Mouse (Mus musculus) ES-E14 (cell line): Measurements from ENCODE around the gene Il17c. TPM values are rescaled to one million over a fixed set of nuclear protein-coding genes. Genes with fewer than 3 reads are reported as not detected.
A peak's percentile ranks its signal among the peaks of the same experiment; 100 is the strongest.

ENCODE experiments used
- DNase-seq: peaks from one replicate; pipeline ENCODE4 v3.0.0-alpha.2; 2013; ENCODE audit warnings: low read depth, low spot score
- H3K27ac ChIP-seq: 2 replicates; pipeline ENCODE4 v1.5.1; 2012; ENCODE audit warnings: low read depth, mild to moderate bottlenecking, low read length, moderate library complexity, mixed read lengths; ENCODE audit not compliant: poor library complexity, insufficient read depth, severe bottlenecking
- H3K36me3 ChIP-seq: 2 replicates; pipeline ENCODE4 v1.6.1; 2012; ENCODE audit warnings: mild to moderate bottlenecking, low read length, moderate library complexity, mixed read lengths; ENCODE audit not compliant: control insufficient read depth, poor library complexity, insufficient read depth, severe bottlenecking
- H3K4me1 ChIP-seq, 2 experiments: fragments of 150-350 bp in 1 of 2; sonication (generic) in 1 of 2; 2 replicates each; pipeline ENCODE4 v1.6.1; 2012; ENCODE audit warnings: low read length in 2 of 2, mild to moderate bottlenecking in 1 of 2, mixed read lengths in 1 of 2; ENCODE audit not compliant: control insufficient read depth in 2 of 2, insufficient read depth in 2 of 2, poor library complexity in 1 of 2
- H3K4me3 ChIP-seq, 2 experiments: fragments of 150-350 bp in 1 of 2; sonication (generic) in 1 of 2; 2 replicates each; pipeline ENCODE4 v1.5.1; 2012; ENCODE audit warnings: low read length in 2 of 2, low read depth in 1 of 2, mild to moderate bottlenecking in 1 of 2, mixed read lengths in 1 of 2; ENCODE audit not compliant: insufficient read depth in 1 of 2, poor library complexity in 1 of 2, severe bottlenecking in 1 of 2
- H3K9ac ChIP-seq: 2 replicates; pipeline ENCODE4 v1.6.1; 2012; ENCODE audit warnings: low read depth, mild to moderate bottlenecking, low read length, mixed read lengths; ENCODE audit not compliant: poor library complexity, insufficient read depth, severe bottlenecking
- H3K9me3 ChIP-seq: fragments of 150-350 bp; sonication (generic); 2 replicates; pipeline ENCODE4 v1.6.1; 2012; ENCODE audit warnings: low read depth, mild to moderate bottlenecking, low read length; ENCODE audit not compliant: control insufficient read depth, insufficient read depth
- CHD2 ChIP-seq: IDR thresholded peaks from 2 replicates; pipeline ENCODE4 v1.6.1; 2014; ENCODE audit warnings: mild to moderate bottlenecking, low read depth, low read length, inconsistent platforms
- HCFC1 ChIP-seq: IDR thresholded peaks from 2 replicates; pipeline ENCODE4 v1.6.1; 2012; ENCODE audit warnings: low read length, inconsistent platforms, borderline replicate concordance; ENCODE audit not compliant: insufficient read depth
- MAFK ChIP-seq: IDR thresholded peaks from 2 replicates; pipeline ENCODE4 v1.6.1; 2014; ENCODE audit warnings: mild to moderate bottlenecking, low read depth, low read length, inconsistent platforms; ENCODE audit not compliant: insufficient read depth
- ZC3H11A ChIP-seq: IDR thresholded peaks from 2 replicates; pipeline ENCODE4 v1.6.1; 2012; ENCODE audit warnings: low read depth, mild to moderate bottlenecking, inconsistent platforms, low read length, borderline replicate concordance
- ZNF384 ChIP-seq: IDR thresholded peaks from 2 replicates; pipeline ENCODE4 v1.6.1; 2012; ENCODE audit warnings: low read depth, low read length, inconsistent platforms
- in situ Hi-C, 2 experiments: fragments of 600-800 bp; cut with MboI; formaldehyde crosslinking; loops; one replicate each; pipeline ENCODE4 v1.15.1; 2025; ENCODE audit warnings: low sequenced_read_pairs in 2 of 2, inconsistent platforms in 1 of 2; ENCODE audit not compliant: unreplicated experiment in 2 of 2
- total RNA-seq: library from RNA; depleted of rRNA; stranded (reverse); fragments of 300-350 nt; gene quantifications from 2 replicates; pipeline ENCODE4 v1.2.3, GENCODE M21; 2012; rRNA removed

Il17c gene
- 0.58 TPM in 1 of 2 replicates, not detected in the other for total RNA-seq

GRCm38 (mm10) chr8:122421376-122422070 is at the start of gene Il17c:
TSS of gene Il17c (plus strand) at chr8:122422020.
- peaks cover 0 to 12% of the 10 kb centered on the region in 2 experiments; a peak in 2 of 4 replicates for H3K4me1 ChIP-seq
- peaks cover 17% of the 10 kb centered on the region for H3K36me3 ChIP-seq
- no peak within 1 kb of the TSS for H3K4me3 ChIP-seq
- no peak for DNase-seq
- in situ Hi-C loops, result no loop called here
- H3K9ac ChIP-seq, result no peak within 1 kb of the TSS
- no peak within 1 kb of the TSS for H3K27ac ChIP-seq
- no peak for TF ChIP-seq HCFC1
- no peak for TF ChIP-seq CHD2
- H3K9me3 ChIP-seq, result no peaks in the 10 kb centered on the region

DNA sequence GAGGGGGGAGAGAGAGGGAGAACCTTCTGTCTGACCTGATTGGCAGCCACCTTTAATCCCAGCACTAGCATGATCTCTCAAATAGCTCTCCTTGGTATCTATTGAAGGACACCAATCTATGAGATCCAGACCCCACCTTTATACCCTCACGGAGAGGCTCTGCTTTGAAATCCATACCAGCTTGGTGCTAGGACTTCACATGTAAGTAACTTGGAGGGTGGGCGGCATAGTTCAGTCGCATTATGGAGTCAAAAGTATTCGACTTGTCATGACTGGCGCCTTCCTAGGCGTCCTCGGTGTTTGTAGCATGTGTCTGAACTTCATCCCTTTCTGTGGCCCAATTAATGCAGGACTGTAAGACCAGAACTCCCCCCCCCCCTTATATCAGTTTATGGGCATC is 46.5 kb upstream of the Il17c start:
- H3K9me3 ChIP-seq, result no peaks in the 10 kb centered on the region
- peak overlapping the region; percentile 75; the same call in 1 of the 2 replicates for H3K9ac ChIP-seq
- peaks cover 0 to 5% of the 10 kb centered on the region in 2 experiments; a peak in 2 of 4 replicates for H3K4me1 ChIP-seq
- peak overlapping the region in 1 of 2 experiments; percentile 58; a peak in 2 of 4 replicates for H3K4me3 ChIP-seq
- in situ Hi-C loops, result no loop called here
- no peak overlapping the region for H3K27ac ChIP-seq
- TF ChIP-seq ZNF384 (no peak), HCFC1 (no peak), ZC3H11A (no peak), MAFK (no peak), CHD2 (no peak)
- DNase-seq, result no peak
- peaks cover 3% of the 10 kb centered on the region; the same call in 1 of the 2 replicates for H3K36me3 ChIP-seq

DNA sequence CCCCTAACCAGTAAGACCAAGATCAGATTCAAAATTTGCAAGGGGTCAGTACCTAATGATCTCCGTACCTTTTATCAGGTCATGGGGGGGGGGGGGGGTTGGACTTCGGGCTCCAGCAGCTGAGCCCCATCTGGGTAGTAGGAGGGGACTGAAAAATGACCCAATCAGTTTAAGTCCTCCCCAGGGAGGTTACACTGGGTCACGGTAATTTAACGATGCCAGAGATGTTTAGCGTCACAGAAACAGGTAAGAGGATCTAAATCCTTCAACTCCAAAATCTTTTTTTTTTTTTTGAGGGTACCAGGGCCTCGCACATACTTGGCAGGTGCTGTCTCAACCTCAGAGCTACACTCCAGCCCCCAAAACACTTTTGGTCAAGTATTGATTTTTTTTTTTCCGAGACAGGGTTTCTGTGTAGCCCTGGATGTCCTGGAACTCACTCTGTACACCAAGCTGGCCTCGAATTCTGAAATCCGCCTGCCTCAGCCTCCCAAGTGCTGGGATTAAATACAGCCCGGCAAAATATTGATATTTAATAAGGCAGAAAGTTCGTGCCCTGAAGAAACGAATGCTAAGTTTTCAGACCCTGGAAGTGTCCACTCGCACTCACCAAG is 46.0 kb upstream of the Il17c start:
- peaks cover 0 to 5% of the 10 kb centered on the region in 2 experiments; a peak in 2 of 4 replicates for H3K4me1 ChIP-seq
- no peaks in the 10 kb centered on the region for H3K9me3 ChIP-seq
- no peak for DNase-seq
- in situ Hi-C loops, result no loop called here
- peak overlapping the region; percentile 75 for H3K9ac ChIP-seq
- TF ChIP-seq ZNF384, result no peak
- no peak overlapping the region for H3K27ac ChIP-seq
- peak overlapping the region; percentile 52 to 58 for H3K4me3 ChIP-seq
- peaks cover 3% of the 10 kb centered on the region; the same call in 1 of the 2 replicates for H3K36me3 ChIP-seq

DNA sequence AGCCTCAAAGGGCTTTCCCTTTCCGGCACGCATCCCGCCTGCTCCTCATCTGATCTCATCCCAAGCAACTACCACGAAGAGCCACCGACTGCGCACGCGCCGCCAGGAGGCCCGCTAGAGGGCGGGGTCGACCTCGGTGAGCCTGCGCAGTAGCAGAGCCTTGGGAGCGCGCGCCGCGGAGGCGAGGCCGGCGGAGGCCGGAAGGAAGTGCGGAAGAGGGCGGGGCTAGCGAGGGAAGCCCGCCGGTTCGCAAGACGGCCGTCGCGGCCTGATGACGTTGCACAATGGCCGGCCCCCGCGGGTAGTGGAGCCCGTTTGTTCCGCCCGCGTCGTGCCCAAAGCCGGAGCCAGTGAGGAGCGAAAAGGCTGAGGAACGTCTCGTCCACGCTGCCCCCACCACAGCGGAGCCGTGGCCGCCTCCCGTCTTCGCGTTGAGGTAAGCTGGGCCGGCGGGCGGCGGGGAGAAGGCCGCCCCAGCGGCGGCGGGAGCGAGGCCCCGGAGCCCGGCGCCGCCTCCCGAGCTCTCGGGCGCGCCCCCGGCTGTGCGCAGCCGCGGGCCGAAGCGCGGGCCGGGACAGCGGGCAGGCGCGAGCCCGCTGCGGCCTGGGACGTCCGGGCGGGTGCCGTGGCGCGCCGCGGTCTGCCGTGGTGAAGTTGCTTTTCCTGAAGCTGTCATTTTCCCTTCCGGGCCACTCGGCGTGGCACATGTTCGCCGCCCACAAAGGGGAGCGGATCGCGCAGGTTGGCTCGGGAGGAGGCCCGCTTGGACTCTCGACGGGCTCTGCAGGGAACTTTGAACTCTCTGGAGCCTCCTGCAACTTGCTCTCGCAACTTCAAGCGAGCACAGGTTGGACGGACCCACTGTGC is 45.2 kb upstream of the Il17c start, which contains the start of gene Zc3h18:
Gene Zc3h18 (plus strand): TSS at position 245 of the 867 bp plus-strand sequence.
- in situ Hi-C loops, result no loop called here
- peak within 1 kb of the TSS; percentile 86 for H3K27ac ChIP-seq
- peaks cover 5% of the 10 kb centered on the region; the same call in 1 of the 2 replicates for H3K36me3 ChIP-seq
- H3K9ac ChIP-seq, result peak within 1 kb of the TSS; percentile 99
- peak within 1 kb of the TSS; percentile 79 to 98 for H3K4me3 ChIP-seq
- H3K4me1 ChIP-seq, result peaks cover 0 to 5% of the 10 kb centered on the region in 2 experiments; a peak in 2 of 4 replicates
- H3K9me3 ChIP-seq, result no peaks in the 10 kb centered on the region
- DNase-seq, result peak; percentile 96
- TF ChIP-seq CHD2 (no peak), ZNF384 (no peak), HCFC1 (peak; percentile 82; the same call in 1 of the 2 replicates), MAFK (no peak), ZC3H11A (no peak)
